Mouse (Mus musculus): Measurements from ENCODE around the gene Bmp7. TPM values are rescaled to one million over a fixed set of nuclear protein-coding genes. Genes with fewer than 3 reads are reported as not detected.

Gene Bmp7
- polyA plus RNA-seq, 1 experiment from 2014 or later, result 6.9 TPM

DNA sequence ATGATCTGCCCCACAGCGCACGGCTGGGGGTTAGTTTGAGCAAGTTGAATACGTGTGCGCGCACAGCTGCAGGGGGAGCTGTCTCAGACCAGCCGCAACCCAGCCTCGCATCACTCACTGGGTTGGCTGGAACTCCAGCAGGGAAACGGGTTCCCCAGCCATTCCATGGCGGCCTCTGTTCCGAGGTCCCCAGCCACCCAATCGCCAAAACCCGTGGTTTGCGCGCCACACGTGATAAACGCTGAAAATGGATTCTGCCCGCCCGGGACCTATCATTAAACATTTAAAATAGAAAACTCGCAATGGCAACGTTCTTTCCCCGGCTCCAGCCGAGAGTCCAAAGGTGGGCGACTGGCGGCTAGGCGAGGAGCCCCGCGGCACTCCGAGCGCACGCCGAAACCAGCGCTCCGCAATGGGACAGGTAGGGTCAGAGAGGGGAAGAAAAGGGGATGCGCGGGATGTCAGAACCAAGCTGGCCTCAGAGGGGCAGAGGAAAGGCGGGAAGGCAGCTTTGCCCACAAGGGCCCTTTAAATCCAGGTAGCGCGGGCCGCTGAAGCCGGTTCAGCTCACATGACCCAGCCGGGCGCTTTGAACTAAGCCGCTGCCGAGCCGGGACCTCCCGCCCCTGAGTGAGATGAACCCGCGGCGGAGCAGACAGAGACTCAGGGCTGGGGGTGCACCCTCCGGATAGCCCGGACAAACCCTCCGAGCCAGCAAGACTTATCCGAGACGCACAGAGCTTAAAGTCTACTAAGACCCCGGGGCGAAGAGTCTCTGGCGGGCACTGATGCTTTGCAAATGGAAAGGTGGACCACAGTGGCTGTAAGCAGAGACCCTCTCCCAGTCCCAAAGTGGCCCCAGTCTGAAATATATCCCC, 1.1 kb downstream of the Bmp7 start:
- peak overlapping the region; percentile 92 for H3K4me2 ChIP-seq
- WGBS, result under 1% methylated on average over 57 of the region's 57 CpGs
- no peaks in the 10 kb centered on the region for H3K9me3 ChIP-seq (replicated peaks)
- H3K4me1 ChIP-seq, result peaks cover 61% of the 10 kb centered on the region
- no peaks in the 10 kb centered on the region for H3K36me3 ChIP-seq (ENCODE audit: poor library complexity, severe bottlenecking)
- peak overlapping the region; percentile 59 for H3K9ac ChIP-seq
- peak overlapping the region; percentile 35; the same call in 1 of the 2 replicates for H3K27ac ChIP-seq
- no peak for ATAC-seq
- peak overlapping the region; percentile 45 for H3K4me3 ChIP-seq
- H3K27me3 ChIP-seq, result peaks cover 91% of the 10 kb centered on the region

DNA sequence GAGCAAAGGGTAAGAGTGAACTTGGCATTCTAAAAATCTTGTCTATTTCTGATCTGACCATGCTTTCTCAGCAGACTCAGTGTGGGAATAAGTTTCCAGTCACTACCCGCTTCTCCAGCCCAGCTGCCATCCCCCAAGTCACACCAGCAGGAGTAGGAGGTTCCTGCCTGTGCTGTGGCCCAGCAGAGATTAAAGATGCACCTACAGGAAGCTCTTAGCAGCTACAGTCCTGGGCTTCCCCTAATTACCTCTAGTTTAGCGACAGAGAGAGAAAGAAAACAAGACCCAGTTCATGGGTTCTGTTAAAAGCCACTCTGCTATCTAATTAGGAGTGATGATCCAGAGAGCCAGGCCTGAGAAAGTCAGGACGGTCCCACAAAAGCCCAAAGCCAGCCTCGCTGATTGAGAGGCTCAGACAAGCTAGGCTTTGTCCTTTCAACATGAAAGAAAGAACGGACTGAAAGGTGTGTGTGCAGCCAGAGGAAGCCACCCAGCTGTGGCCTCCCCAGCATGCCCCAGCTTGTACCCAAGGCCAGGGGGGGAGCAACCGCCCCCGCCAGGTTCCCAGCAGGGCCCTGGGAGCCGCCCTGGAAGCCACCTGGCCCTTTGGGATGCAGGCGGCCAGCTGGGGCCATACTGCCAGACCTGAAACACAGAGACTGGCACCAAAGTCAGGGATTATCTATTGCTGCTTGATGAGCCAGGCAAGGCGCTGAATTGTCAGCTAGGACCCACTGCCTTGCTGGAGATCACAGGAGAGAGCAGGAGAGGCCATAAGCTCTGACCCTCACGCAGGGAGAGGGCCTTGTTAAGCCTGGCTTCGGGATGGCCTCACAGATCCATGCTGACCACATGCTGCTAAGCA, 2.6 kb downstream of the Bmp7 start:
- peak overlapping the region; percentile 59 for H3K27ac ChIP-seq
- peaks cover 88% of the 10 kb centered on the region for H3K27me3 ChIP-seq
- peak overlapping the region; percentile 45 for H3K4me3 ChIP-seq
- no peaks in the 10 kb centered on the region for H3K9me3 ChIP-seq (replicated peaks)
- WGBS, result 7% methylated on average over 12 of the region's 12 CpGs
- H3K4me2 ChIP-seq, result peak overlapping the region; percentile 92
- peaks cover 71% of the 10 kb centered on the region for H3K4me1 ChIP-seq
- no peak for ATAC-seq
- H3K9ac ChIP-seq, result peak overlapping the region; percentile 12; the same call in 1 of the 2 replicates
- no peaks in the 10 kb centered on the region for H3K36me3 ChIP-seq (ENCODE audit: poor library complexity, severe bottlenecking)

DNA sequence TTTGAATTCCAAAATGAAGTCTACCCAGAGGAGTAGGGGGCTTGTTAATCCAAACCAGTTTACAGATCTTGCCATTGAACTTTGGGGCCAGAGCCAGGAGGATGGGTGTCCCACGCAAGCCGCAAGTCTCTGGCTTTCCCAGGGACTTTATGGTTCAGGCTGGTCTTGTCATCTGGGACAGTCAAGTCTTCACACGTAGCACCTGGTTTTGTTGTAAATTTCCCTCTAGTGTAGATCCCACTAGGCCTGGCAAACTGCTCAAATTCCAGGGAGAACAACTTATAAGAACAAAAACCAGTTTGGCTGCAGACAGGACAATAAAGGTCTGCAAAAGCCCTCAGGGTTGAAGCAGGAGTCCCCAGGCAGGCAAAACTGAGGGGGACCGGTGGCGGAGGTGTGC, 3.3 kb downstream of the Bmp7 start:
- Histone ChIP-seq H3K27me3 (peaks cover 81% of the 10 kb centered on the region), H3K4me3 (no peak overlapping the region), H3K9me3 (replicated peaks) (no peaks in the 10 kb centered on the region), H3K27ac (no peak overlapping the region), H3K36me3 (ENCODE audit: poor library complexity, severe bottlenecking) (no peaks in the 10 kb centered on the region), H3K4me1 (peaks cover 75% of the 10 kb centered on the region), H3K4me2 (peak overlapping the region; percentile 92; the same call in 1 of the 2 replicates), H3K9ac (no peak overlapping the region)
- WGBS, result 26% methylated on average over 5 of the region's 5 CpGs
- no peak for ATAC-seq

DNA sequence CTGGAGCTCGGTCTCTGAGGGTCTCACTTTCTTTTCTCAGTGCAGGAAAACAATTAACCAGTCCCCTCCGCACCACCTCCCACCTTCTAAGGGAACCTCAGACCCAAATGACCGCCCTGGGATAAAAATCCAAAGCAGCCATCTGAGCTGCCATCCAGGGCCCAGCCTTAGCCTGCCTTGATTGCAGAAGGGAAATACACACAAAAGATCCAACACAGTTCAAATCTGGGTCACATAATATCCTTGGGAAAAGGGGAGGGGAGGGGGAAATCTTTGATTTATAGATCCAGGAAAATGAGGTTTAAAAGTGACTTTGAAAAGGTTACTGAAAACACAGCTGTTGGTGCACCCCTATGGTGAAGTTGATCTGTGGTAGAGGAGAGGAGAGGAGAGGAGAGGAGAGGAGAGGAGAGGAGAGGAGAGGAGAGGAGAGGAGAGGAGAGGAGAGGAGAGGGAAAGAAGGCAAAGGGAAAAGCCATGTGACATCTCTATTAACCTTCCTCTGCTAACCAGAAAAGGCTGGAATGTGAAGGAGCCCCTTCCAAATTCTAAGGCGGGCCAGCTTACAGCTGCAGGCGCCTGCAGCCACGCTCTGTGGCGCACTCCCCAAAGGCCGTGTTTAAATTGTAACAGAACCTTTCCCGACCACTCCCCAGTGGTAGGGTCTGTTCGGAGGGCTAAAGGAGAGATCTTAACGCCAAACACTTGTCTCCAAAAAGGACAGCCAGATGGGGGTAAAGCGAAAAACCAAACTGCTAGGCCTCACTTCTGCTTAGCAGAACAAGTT, 4.2 kb downstream of the Bmp7 start:
- H3K4me3 ChIP-seq, result no peak overlapping the region
- H3K4me1 ChIP-seq, result peaks cover 80% of the 10 kb centered on the region
- H3K9me3 ChIP-seq (replicated peaks), result no peaks in the 10 kb centered on the region
- WGBS, result 19% methylated on average over 12 of the region's 12 CpGs
- H3K36me3 ChIP-seq (ENCODE audit: poor library complexity, severe bottlenecking), result no peaks in the 10 kb centered on the region
- peak overlapping the region; percentile 92; the same call in 1 of the 2 replicates for H3K4me2 ChIP-seq
- H3K9ac ChIP-seq, result no peak overlapping the region
- no peak for ATAC-seq
- no peak overlapping the region for H3K27ac ChIP-seq
- peaks cover 72% of the 10 kb centered on the region for H3K27me3 ChIP-seq

DNA sequence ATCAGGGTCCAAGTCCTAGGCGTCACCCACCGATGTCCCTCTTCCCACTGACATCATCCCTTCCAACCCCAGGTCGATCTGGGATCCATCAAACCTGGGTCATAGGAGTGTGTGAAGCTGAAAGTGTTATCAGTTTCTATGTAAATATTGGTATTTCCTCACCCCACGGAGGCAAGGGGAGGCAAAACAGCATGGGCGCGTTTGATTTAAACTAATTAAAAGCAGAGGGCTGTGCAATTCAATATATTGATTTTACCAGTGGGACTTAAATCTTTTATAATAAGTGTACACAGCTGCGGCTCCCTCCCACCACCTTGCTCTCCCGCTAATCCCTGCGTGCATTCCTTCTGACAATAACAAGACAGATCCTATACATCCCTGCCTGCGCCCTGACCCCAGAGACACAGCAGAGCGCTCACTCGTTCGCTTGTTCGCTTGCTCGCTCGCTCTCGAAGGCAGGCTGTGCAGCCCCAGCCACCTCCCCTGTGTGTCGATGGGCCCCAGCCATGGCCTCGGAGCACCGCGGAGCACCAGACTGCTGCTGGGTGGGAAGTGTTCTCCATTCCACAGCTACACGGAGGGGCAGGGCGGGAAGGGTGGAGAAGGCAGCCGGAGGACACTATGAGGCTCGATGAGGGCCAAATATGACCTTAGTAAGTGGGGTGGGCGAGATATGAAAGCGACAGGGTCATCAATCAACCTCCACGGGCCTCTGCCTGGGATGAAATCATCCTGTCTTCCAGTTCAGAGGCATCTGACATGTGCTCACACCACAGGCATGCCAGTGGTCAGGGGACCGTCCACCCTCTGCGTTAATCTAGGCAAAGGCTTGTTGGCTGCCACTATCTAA, 5.0 kb downstream of the Bmp7 start:
- Histone ChIP-seq H3K9ac (peak overlapping the region; percentile 38), H3K36me3 (ENCODE audit: poor library complexity, severe bottlenecking) (no peaks in the 10 kb centered on the region), H3K27me3 (peaks cover 63% of the 10 kb centered on the region), H3K9me3 (replicated peaks) (no peaks in the 10 kb centered on the region), H3K27ac (no peak overlapping the region), H3K4me2 (peak overlapping the region; percentile 59), H3K4me1 (peaks cover 73% of the 10 kb centered on the region), H3K4me3 (no peak overlapping the region)
- 5% methylated on average over 30 of the region's 30 CpGs for WGBS
- ATAC-seq, result no peak

DNA sequence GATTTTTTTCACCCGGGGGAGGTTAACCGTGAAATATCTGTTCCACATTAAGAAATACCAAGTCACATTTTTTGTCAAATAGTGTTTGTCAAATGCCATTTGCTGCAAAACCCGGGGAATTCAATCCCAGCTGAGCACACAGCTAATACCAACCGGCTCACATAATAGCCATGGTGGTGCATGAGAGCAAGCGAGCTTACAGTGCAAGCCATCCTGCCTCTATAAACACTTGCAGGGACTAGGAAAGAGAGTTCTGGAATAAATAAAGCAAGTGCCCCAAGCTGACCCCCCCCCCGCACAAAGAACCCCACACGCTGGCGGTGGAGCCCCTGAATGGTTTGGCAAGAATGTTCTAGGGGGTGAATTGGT, 5.7 kb downstream of the Bmp7 start:
- peaks cover 56% of the 10 kb centered on the region for H3K27me3 ChIP-seq
- peak overlapping the region; percentile 58 for H3K27ac ChIP-seq
- H3K4me3 ChIP-seq, result peak overlapping the region; percentile 26
- H3K9me3 ChIP-seq (replicated peaks), result no peaks in the 10 kb centered on the region
- peak overlapping the region; percentile 59 for H3K4me2 ChIP-seq
- 3% methylated on average over 8 of the region's 8 CpGs for WGBS
- H3K4me1 ChIP-seq, result peaks cover 66% of the 10 kb centered on the region
- ATAC-seq, result no peak
- H3K36me3 ChIP-seq (ENCODE audit: poor library complexity, severe bottlenecking), result no peaks in the 10 kb centered on the region
- H3K9ac ChIP-seq, result peak overlapping the region; percentile 23; the same call in 1 of the 2 replicates

DNA sequence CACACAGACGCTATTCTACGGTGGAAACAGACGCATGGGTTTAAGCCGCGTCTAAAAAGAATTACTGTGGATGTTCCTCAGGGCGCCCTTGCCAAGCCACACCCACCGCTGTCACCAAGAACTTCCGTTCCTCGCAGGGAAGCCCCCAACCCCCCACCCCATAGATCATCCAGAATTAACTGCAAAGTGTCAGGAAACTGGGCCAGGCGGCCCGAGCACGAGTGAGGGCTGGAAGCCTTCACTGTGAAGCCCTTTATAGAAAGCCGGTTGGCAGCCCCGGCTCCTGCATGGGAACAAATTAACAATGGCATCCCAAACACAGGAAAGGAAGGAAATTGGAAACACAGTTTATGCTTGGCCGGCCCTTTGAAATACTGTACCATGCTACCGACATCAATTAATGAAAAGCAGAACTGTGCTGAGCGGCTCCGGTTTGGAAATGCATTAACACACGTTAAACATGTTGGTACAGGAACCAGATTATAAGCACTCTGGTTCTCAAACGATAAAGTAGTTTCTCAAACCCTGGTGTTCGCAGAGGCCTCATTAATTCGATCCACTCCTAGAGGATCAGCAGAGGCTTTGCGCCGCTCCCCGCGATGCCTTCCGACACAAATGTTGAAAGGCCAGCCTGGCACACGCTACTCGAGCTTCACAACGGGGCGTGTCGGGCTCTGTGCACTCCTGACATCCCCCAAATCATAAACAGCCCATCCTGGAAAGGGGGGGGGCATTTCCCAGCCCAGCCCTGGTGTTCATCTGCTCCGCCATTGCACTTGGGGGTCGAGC, 6.3 kb downstream of the Bmp7 start:
- Histone ChIP-seq H3K4me1 (peaks cover 60% of the 10 kb centered on the region), H3K4me2 (peak overlapping the region; percentile 59), H3K27me3 (peaks cover 50% of the 10 kb centered on the region), H3K9me3 (replicated peaks) (no peaks in the 10 kb centered on the region), H3K36me3 (ENCODE audit: poor library complexity, severe bottlenecking) (no peaks in the 10 kb centered on the region), H3K27ac (peak overlapping the region; percentile 58), H3K9ac (peak overlapping the region; percentile 23; the same call in 1 of the 2 replicates), H3K4me3 (peak overlapping the region; percentile 26)
- under 1% methylated on average over 34 of the region's 34 CpGs for WGBS
- ATAC-seq, result peak; percentile 69

DNA sequence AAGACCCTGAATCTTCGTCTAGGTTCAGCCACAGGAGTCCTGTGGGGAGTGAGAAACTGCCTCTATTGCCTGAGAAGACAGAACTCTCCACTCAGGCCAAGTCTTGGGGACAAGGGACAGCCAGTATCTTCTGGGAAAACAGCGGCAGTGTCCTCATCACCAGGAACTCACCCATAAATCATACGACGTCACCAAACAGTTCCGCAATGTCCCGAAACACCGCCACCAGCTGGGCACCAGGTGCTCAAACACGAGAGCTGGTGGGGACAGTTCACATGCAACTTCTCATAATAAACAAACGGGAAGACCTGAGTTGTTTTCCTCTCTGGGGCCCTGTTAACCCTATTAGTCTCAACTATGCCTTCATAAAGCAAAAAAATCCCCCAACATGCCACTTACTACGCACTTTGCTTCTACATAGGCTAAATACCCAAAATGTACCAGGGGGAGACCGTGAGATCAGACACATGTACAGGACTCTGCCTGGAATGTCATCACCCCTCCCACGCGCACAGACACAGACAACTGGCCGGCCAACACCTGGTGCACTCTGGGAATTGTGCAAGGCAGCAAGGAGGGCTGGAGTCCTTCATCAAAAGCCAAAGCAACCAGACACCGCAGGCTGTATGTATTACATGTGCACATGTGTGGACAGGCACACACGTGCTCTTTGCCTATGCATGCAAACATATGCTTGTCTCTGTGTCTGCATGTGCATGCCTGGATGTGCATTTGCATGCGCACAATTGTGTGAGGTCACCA, 8.8 kb downstream of the Bmp7 start:
- ATAC-seq, result no peak
- Histone ChIP-seq H3K4me1 (peaks cover 39% of the 10 kb centered on the region), H3K9ac (no peak overlapping the region), H3K27ac (no peak overlapping the region), H3K9me3 (replicated peaks) (no peaks in the 10 kb centered on the region), H3K36me3 (ENCODE audit: poor library complexity, severe bottlenecking) (no peaks in the 10 kb centered on the region), H3K4me3 (no peak overlapping the region), H3K27me3 (peaks cover 25% of the 10 kb centered on the region), H3K4me2 (no peak overlapping the region)
- 80% methylated on average over 17 of the region's 17 CpGs for WGBS

DNA sequence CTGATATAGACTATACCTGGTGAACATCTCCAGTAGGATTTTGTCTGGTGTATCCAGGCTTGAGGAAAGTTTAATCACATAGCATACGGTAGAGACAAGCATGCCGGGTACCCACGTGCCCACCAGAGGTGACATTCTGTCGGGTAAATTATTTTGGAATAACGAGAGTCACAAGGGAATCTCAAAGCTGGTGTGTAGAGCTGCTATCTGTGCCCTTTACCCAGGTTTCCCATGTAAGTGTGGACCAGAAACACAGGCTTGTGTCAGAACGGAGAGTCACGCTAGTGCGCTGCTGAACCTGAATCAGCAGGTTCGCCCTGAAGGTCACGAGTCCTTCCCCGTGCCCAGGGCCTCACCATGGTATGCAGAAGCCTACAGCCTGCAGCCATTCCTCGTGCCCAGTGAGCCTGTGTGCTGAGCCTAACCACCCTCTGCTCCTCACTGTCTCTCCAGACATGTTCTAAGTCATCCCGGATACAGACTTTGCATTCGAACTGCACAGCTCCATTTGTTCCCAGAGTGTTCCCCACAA, 10.2 kb downstream of the Bmp7 start:
- H3K4me2 ChIP-seq, result no peak overlapping the region
- no peak for ATAC-seq
- no peak overlapping the region for H3K9ac ChIP-seq
- no peak overlapping the region for H3K27ac ChIP-seq
- H3K36me3 ChIP-seq (ENCODE audit: poor library complexity, severe bottlenecking), result no peaks in the 10 kb centered on the region
- H3K4me1 ChIP-seq, result peaks cover 28% of the 10 kb centered on the region
- 77% methylated on average over 14 of the region's 14 CpGs for WGBS
- no peak overlapping the region for H3K4me3 ChIP-seq
- H3K9me3 ChIP-seq (replicated peaks), result no peaks in the 10 kb centered on the region
- H3K27me3 ChIP-seq, result peaks cover 12% of the 10 kb centered on the region

DNA sequence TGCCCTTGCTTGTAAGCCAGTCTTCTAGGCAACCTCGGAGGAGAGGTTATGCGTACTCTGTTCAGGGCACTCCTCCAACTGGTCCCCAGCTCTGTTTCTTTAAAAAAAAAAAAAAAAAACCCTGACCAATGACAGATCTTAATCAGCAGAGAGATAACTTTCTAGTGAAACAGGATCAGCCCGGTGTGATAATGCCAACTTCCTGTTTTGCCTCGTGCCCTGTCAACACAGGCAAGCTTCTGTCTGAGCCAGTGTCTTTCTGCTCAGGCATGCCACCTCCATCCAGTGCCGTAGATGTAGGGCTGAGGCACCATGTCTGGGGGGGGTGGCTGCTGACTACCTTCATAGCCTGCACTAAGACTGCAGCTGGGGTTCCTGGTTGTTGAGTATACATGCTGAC, 12.5 kb downstream of the Bmp7 start:
- Histone ChIP-seq H3K4me2 (no peak overlapping the region), H3K27ac (no peak overlapping the region), H3K27me3 (peaks cover under 1% of the 10 kb centered on the region; the same call in 1 of the 2 replicates), H3K9me3 (replicated peaks) (no peaks in the 10 kb centered on the region), H3K4me1 (peaks cover 9% of the 10 kb centered on the region; the same call in 1 of the 2 replicates), H3K9ac (no peak overlapping the region), H3K36me3 (ENCODE audit: poor library complexity, severe bottlenecking) (no peaks in the 10 kb centered on the region), H3K4me3 (no peak overlapping the region)
- WGBS, result 80% methylated on average over 5 of the region's 5 CpGs
- no peak for ATAC-seq
